Mouse (Mus musculus): ENCODE data around the gene Gal3st1.

- TF ChIP-seq CTCF (IDR thresholded peaks at IDR 0.05; ENCODE audit: borderline replicate concordance, insufficient read depth, low read depth, low read length) (no peak), POLR2A (IDR thresholded peaks at IDR 0.05; ENCODE audit: borderline replicate concordance, insufficient read depth, low read length) (no peak)
Measured at GRCm38 (mm10) chr11:3937321-3937874, 46.0 kb upstream of the Gal3st1 start.

All from cerebellum, adult 2 months (tissue).